Mouse (Mus musculus): Measurements from ENCODE around the gene Actr1a.

Gene Actr1a

GRCm38 (mm10) chr19:46395109-46396009, at the start of gene Actr1a:
Gene Actr1a (minus strand): TSS chr19:46395748.
- peak; percentile 98 for DNase-seq

GRCm38 (mm10) chr19:46444209-46444608, 48.7 kb upstream of the Actr1a start:
- peak; percentile 83 for DNase-seq

- DNase-seq = no peak
Observed at GRCm38 (mm10) chr19:46443509-46443908, 48.0 kb upstream of the Actr1a start.

- DNase-seq = no peak
Observed at GRCm38 (mm10) chr19:46435492-46435891, 39.9 kb upstream of the Actr1a start.

- DNase-seq = no peak
Observed at GRCm38 (mm10) chr19:46434591-46434990, 39.0 kb upstream of the Actr1a start.

- no peak for DNase-seq
Observed at GRCm38 (mm10) chr19:46434148-46434547, 38.6 kb upstream of the Actr1a start.

GRCm38 (mm10) chr19:46433712-46434111, 38.2 kb upstream of the Actr1a start:
- DNase-seq = no peak

GRCm38 (mm10) chr19:46429250-46429649, 33.7 kb upstream of the Actr1a start:
- DNase-seq = no peak

GRCm38 (mm10) chr19:46426488-46426887, 30.9 kb upstream of the Actr1a start:
- no peak for DNase-seq

GRCm38 (mm10) chr19:46425266-46425665, 29.7 kb upstream of the Actr1a start:
- DNase-seq = peak; percentile 82

- no peak for DNase-seq
Observed at GRCm38 (mm10) chr19:46422384-46423338, 27.1 kb upstream of the Actr1a start.

- no peak for DNase-seq
Observed at GRCm38 (mm10) chr19:46420410-46420809, 24.9 kb upstream of the Actr1a start.

GRCm38 (mm10) chr19:46418051-46418450, 22.5 kb upstream of the Actr1a start:
- no peak for DNase-seq

- DNase-seq = no peak
Observed at GRCm38 (mm10) chr19:46416276-46416675, 20.7 kb upstream of the Actr1a start.

- DNase-seq = no peak
Observed at GRCm38 (mm10) chr19:46414486-46414885, 18.9 kb upstream of the Actr1a start.

- DNase-seq = no peak
Observed at GRCm38 (mm10) chr19:46413969-46414368, 18.4 kb upstream of the Actr1a start.

GRCm38 (mm10) chr19:46412056-46412805, 16.7 kb upstream of the Actr1a start:
- no peak for DNase-seq

GRCm38 (mm10) chr19:46409506-46409905, 14.0 kb upstream of the Actr1a start:
- DNase-seq = no peak

GRCm38 (mm10) chr19:46406592-46407386, 11.2 kb upstream of the Actr1a start:
- DNase-seq = peak; percentile 82

- DNase-seq = no peak
Observed at GRCm38 (mm10) chr19:46404030-46404429, 8.5 kb upstream of the Actr1a start.

GRCm38 (mm10) chr19:46400558-46400957, 5.0 kb upstream of the Actr1a start:
- DNase-seq = no peak

GRCm38 (mm10) chr19:46399886-46400285, 4.3 kb upstream of the Actr1a start:
- DNase-seq = no peak
